Comparison of ENCODE assay signal across 10 mouse cellular contexts in genomic region chr5:140370446-140371254, GRCm38 (mm10). TPM values are rescaled to one million over a fixed set of nuclear protein-coding genes. Genes with fewer than 3 reads are reported as not detected.
A peak's percentile ranks its signal among the peaks of the same experiment; 100 is the strongest.
DNase-seq lines count a peak whose midpoint lies in the region; ATAC-seq and TF ChIP-seq lines count a peak whose summit lies in the region.
"Had no signal": no experiment of that assay in that cellular context is flagged by ENCODE, and none has a peak within 500 bp of the region (broad histone marks: within the 10 kb centered on the region; RNA-seq: fewer than 3 reads in every experiment).

No protein-coding gene starts in this region.

- no peak for TF ChIP-seq CTCF in midbrain, postnatal 0 days (IDR thresholded peaks at IDR 0.05)

- H3K4me1 ChIP-seq in heart, embryonic 11.5 days (ENCODE audit: control insufficient read depth, insufficient read depth, low read length), result peaks cover 11% of the 10 kb centered on the region
- peaks cover 8% of the 10 kb centered on the region; the same call in 1 of the 2 replicates for H3K4me1 ChIP-seq in limb, embryonic 11.5 days (ENCODE audit: control insufficient read depth, insufficient read depth, low read length)
- H3K4me1 ChIP-seq in midbrain, postnatal 0 days (ENCODE audit: insufficient read depth, low read length), result no peaks in the 10 kb centered on the region

- no peaks in the 10 kb centered on the region for H3K9me3 ChIP-seq in heart, embryonic 11.5 days (replicated peaks; ENCODE audit: control insufficient read depth, low read length)
- H3K9me3 ChIP-seq in limb, embryonic 11.5 days (ENCODE audit: control insufficient read depth, low read length), result no peaks in the 10 kb centered on the region
- H3K9me3 ChIP-seq in midbrain, postnatal 0 days (ENCODE audit: low read length), result no peaks in the 10 kb centered on the region
- H3K9me3 ChIP-seq: midbrain, embryonic 12.5 days had no signal

- H3K27me3 ChIP-seq in heart, embryonic 11.5 days (ENCODE audit: control insufficient read depth, insufficient read depth, low read length), result no peaks in the 10 kb centered on the region
- H3K27me3 ChIP-seq in limb, embryonic 11.5 days (ENCODE audit: control insufficient read depth, insufficient read depth, low read length), result no peaks in the 10 kb centered on the region
- no peaks in the 10 kb centered on the region for H3K27me3 ChIP-seq in midbrain, postnatal 0 days (ENCODE audit: insufficient read depth, low read length)
- H3K27me3 ChIP-seq: midbrain, embryonic 12.5 days had no signal

- peak; percentile 27 to 56 for DNase-seq in adrenal gland, adult (ENCODE audit: inconsistent age in 2 of 2, low spot score in 1 of 2)
- DNase-seq in adrenal gland, postnatal 4 days (ENCODE audit: low spot score in 2 of 2), result no peak
- DNase-seq in limb, embryonic 11.5 days (ENCODE audit: low spot score), result no peak
- DNase-seq in lung, postnatal 14 days, result peak; percentile 31
- DNase-seq in midbrain, postnatal 0 days (ENCODE audit: low spot score), result no peak
- DNase-seq in left cerebral cortex, postnatal 10 days (ENCODE audit: extremely low spot score in 1 of 2, low spot score in 2 of 2), result no peak
- no peak for DNase-seq in frontal cortex, postnatal 36 days (ENCODE audit: low spot score in 2 of 2)
- DNase-seq: cerebellum, postnatal 25 days had no signal

- intact Hi-C loops in left cerebral cortex, postnatal 10 days (cut with DNase I), result no loop called here

- H3K27ac ChIP-seq in heart, embryonic 11.5 days (ENCODE audit: low read depth, low read length), result peak overlapping the region; percentile 71
- H3K27ac ChIP-seq in limb, embryonic 11.5 days (replicated peaks; ENCODE audit: low read depth, low read length), result peak overlapping the region; percentile 56
- H3K27ac ChIP-seq in midbrain, postnatal 0 days (ENCODE audit: low read depth, low read length), result no peak overlapping the region
- H3K27ac ChIP-seq: midbrain, embryonic 12.5 days had no signal

- H3K36me3 ChIP-seq in heart, embryonic 11.5 days (ENCODE audit: control insufficient read depth, insufficient read depth, low read length), result no peaks in the 10 kb centered on the region
- no peaks in the 10 kb centered on the region; the same call in 1 of the 2 replicates for H3K36me3 ChIP-seq in limb, embryonic 11.5 days (ENCODE audit: control insufficient read depth, insufficient read depth, low read length)
- H3K36me3 ChIP-seq in midbrain, postnatal 0 days (ENCODE audit: insufficient read depth, low read length), result no peaks in the 10 kb centered on the region
- H3K36me3 ChIP-seq: midbrain, embryonic 12.5 days had no signal

- peak overlapping the region; percentile 46; the same call in 1 of the 2 replicates for H3K9ac ChIP-seq in heart, embryonic 11.5 days (ENCODE audit: low read depth, low read length)
- H3K9ac ChIP-seq in limb, embryonic 11.5 days (ENCODE audit: low read length), result no peak overlapping the region
- no peak overlapping the region for H3K9ac ChIP-seq in midbrain, postnatal 0 days (replicated peaks; ENCODE audit: low read length, poor library complexity, severe bottlenecking)
- H3K9ac ChIP-seq: midbrain, embryonic 12.5 days had no signal

- no peak overlapping the region for H3K4me2 ChIP-seq in heart, embryonic 11.5 days
- no peak overlapping the region for H3K4me2 ChIP-seq in limb, embryonic 11.5 days (ENCODE audit: low read depth, severe bottlenecking)
- H3K4me2 ChIP-seq in midbrain, postnatal 0 days (ENCODE audit: low read depth, low read length, poor library complexity, severe bottlenecking), result no peak overlapping the region
- H3K4me2 ChIP-seq: midbrain, embryonic 12.5 days had no signal

- 56% methylated on average over 6 of the region's 6 CpGs for WGBS in heart, embryonic 11.5 days (ENCODE audit: insufficient replicate concordance)
- 73% methylated on average over 6 of the region's 6 CpGs for WGBS in limb, embryonic 11.5 days
- WGBS in midbrain, postnatal 0 days, result 87% methylated on average over 6 of the region's 6 CpGs

- H3K4me3 ChIP-seq in heart, embryonic 11.5 days (ENCODE audit: low read depth, low read length), result no peak overlapping the region
- H3K4me3 ChIP-seq in limb, embryonic 11.5 days (ENCODE audit: low read depth, low read length), result no peak overlapping the region
- no peak overlapping the region for H3K4me3 ChIP-seq in midbrain, postnatal 0 days (ENCODE audit: low read depth, low read length)
- H3K4me3 ChIP-seq: midbrain, embryonic 12.5 days had no signal

- no peak for ATAC-seq in heart, embryonic 11.5 days (replicated peaks; ENCODE audit: insufficient number of reproducible peaks, low FRiP score, low TSS enrichment)
- no peak for ATAC-seq in limb, embryonic 11.5 days (ENCODE audit: insufficient number of reproducible peaks, low FRiP score, low TSS enrichment, low read depth)
- no peak for ATAC-seq in midbrain, postnatal 0 days (ENCODE audit: low FRiP score)

RNA-seq across cellular contexts. Expression of gene Snx8, which starts 18.4 kb away (rescaled TPM):
- total RNA-seq in adrenal gland, postnatal 4 days (2021), result 10 to 100 TPM; 28.0 to 29.5 TPM
- polyA plus RNA-seq in heart, embryonic 11.5 days (2014; fragmentation: Nextera tagmentation; extraction: Ambion mirVana), result 8.8 and 9.8 TPM in 2 replicates
- polyA plus RNA-seq in limb, embryonic 11.5 days (2014; fragmentation: Nextera tagmentation; extraction: Ambion mirVana), result 9.7 and 10.1 TPM in 2 replicates
- total RNA-seq in midbrain, postnatal 0 days (2014; rRNA removed), result 78.4 and 86.8 TPM in 2 replicates
- 46.9 and 48.9 TPM in 2 replicates for polyA plus RNA-seq in midbrain, postnatal 0 days (2015; fragmentation: Nextera tagmentation; extraction: Ambion mirVana)
- 10 to 100 TPM; 22.3 to 24.5 TPM for total RNA-seq in left cerebral cortex, postnatal 10 days (2021)

RNA-seq across cellular contexts. Expression of gene Mrm2, which starts 39.0 kb away (rescaled TPM):
- 10 to 100 TPM; 13.4 to 15.0 TPM for total RNA-seq in adrenal gland, postnatal 4 days (2021)
- 17.1 and 17.4 TPM in 2 replicates for polyA plus RNA-seq in heart, embryonic 11.5 days (2014; fragmentation: Nextera tagmentation; extraction: Ambion mirVana)
- 23.5 and 27.3 TPM in 2 replicates for polyA plus RNA-seq in limb, embryonic 11.5 days (2014; fragmentation: Nextera tagmentation; extraction: Ambion mirVana)
- total RNA-seq in midbrain, postnatal 0 days (2014; rRNA removed), result 9.9 and 15.1 TPM in 2 replicates
- polyA plus RNA-seq in midbrain, postnatal 0 days (2015; fragmentation: Nextera tagmentation; extraction: Ambion mirVana), result 14.7 and 16.2 TPM in 2 replicates
- 10 to 100 TPM in 1 of 2 experiments, 1 to 10 TPM in 1; 9.6 to 10.2 TPM for total RNA-seq in left cerebral cortex, postnatal 10 days (2021)

RNA-seq across cellular contexts. Expression of gene Eif3b, which starts 48.5 kb away (rescaled TPM):
- 100 to 1,000 TPM; 147 to 157 TPM for total RNA-seq in adrenal gland, postnatal 4 days (2021)
- polyA plus RNA-seq in heart, embryonic 11.5 days (2014; fragmentation: Nextera tagmentation; extraction: Ambion mirVana), result 114 and 122 TPM in 2 replicates
- polyA plus RNA-seq in limb, embryonic 11.5 days (2014; fragmentation: Nextera tagmentation; extraction: Ambion mirVana), result 210 and 212 TPM in 2 replicates
- 36.6 and 41.3 TPM in 2 replicates for total RNA-seq in midbrain, postnatal 0 days (2014; rRNA removed)
- 53.7 and 54.5 TPM in 2 replicates for polyA plus RNA-seq in midbrain, postnatal 0 days (2015; fragmentation: Nextera tagmentation; extraction: Ambion mirVana)
- total RNA-seq in left cerebral cortex, postnatal 10 days (2021), result 100 to 1,000 TPM; 120 TPM

RNA-seq across cellular contexts. Expression of gene Nudt1, which starts 49.2 kb away (rescaled TPM):
- total RNA-seq in adrenal gland, postnatal 4 days (2021), result 10 to 100 TPM; 20.5 to 21.2 TPM
- 27.4 and 35.0 TPM in 2 replicates for polyA plus RNA-seq in heart, embryonic 11.5 days (2014; fragmentation: Nextera tagmentation; extraction: Ambion mirVana)
- 58.1 and 58.8 TPM in 2 replicates for polyA plus RNA-seq in limb, embryonic 11.5 days (2014; fragmentation: Nextera tagmentation; extraction: Ambion mirVana)
- 7.6 and 10.5 TPM in 2 replicates for total RNA-seq in midbrain, postnatal 0 days (2014; rRNA removed)
- 16.6 and 17.9 TPM in 2 replicates for polyA plus RNA-seq in midbrain, postnatal 0 days (2015; fragmentation: Nextera tagmentation; extraction: Ambion mirVana)
- 1 to 10 TPM; 7.2 to 7.9 TPM for total RNA-seq in left cerebral cortex, postnatal 10 days (2021)

RNA-seq across cellular contexts. Expression of gene Mad1l1, which starts 49.3 kb away (rescaled TPM):
- total RNA-seq in adrenal gland, postnatal 4 days (2021), result 10 to 100 TPM; 24.2 to 34.4 TPM
- polyA plus RNA-seq in heart, embryonic 11.5 days (2014; fragmentation: Nextera tagmentation; extraction: Ambion mirVana), result 25.0 and 26.3 TPM in 2 replicates
- polyA plus RNA-seq in limb, embryonic 11.5 days (2014; fragmentation: Nextera tagmentation; extraction: Ambion mirVana), result 51.5 and 57.4 TPM in 2 replicates
- total RNA-seq in midbrain, postnatal 0 days (2014; rRNA removed), result 25.9 and 28.5 TPM in 2 replicates
- 33.5 and 34.0 TPM in 2 replicates for polyA plus RNA-seq in midbrain, postnatal 0 days (2015; fragmentation: Nextera tagmentation; extraction: Ambion mirVana)
- 10 to 100 TPM; 23.8 to 24.4 TPM for total RNA-seq in left cerebral cortex, postnatal 10 days (2021)

Comparison
In these comparisons a context has a peak if more than half of its experiments do, and no peak if none do; other contexts are left out.
1. DNase-seq: peak in adrenal gland, adult (2 of 2) and lung, postnatal 14 days (single experiment); none in adrenal gland, postnatal 4 days (0 of 2), limb, embryonic 11.5 days (single experiment), midbrain, postnatal 0 days (single experiment), left cerebral cortex, postnatal 10 days (0 of 2) and frontal cortex, postnatal 36 days (0 of 2).